Mouse (Mus musculus): ENCODE results near the gene Sec11a. TPM values are rescaled to one million over a fixed set of nuclear protein-coding genes. Genes with fewer than 3 reads are reported as not detected.

Gene Sec11a
- total RNA-seq, 2 experiments from 2014 or later, result 49.0 to 51.3 TPM

- DNase-seq (ENCODE audit: extremely low spot score in 1 of 2, low spot score in 2 of 2), result no peak
- no peak overlapping the region for H3K4me3 ChIP-seq
- H3K27ac ChIP-seq, result no peak overlapping the region
- intact Hi-C loops (cut with DNase I), result no loop called here
- TF ChIP-seq CTCF (IDR thresholded peaks at IDR 0.05), result no peak
Observed at GRCm38 (mm10) chr7:80893086-80893752, 54.4 kb downstream of the Sec11a start.

DNA sequence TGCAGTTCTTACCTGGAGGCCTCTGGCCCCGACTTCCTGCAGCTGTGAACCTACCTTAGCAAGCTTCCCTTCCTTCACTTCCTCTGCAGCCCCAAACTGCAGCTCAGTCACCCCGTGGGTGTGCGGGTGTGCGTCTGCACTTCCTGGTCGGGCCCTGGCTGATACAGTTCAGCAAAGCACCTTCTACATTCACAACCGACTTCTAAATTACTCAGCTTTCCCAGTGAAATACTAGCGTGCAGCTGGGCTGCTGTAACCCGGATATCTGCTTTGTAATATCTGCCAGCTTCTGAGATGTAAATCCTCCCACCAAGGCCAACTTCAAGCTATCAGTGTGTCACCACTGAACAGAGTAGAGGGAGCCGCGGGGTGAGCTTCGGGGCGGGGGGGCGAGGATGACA lies 57.7 kb downstream of the Sec11a start:
- peak overlapping the region; percentile 63; the same call in 1 of the 2 replicates for H3K27ac ChIP-seq
- no peak for DNase-seq (ENCODE audit: extremely low spot score in 1 of 2, low spot score in 2 of 2)
- intact Hi-C loops (cut with DNase I), result loop anchor here (5.0 to 10.0 kb wide), 3 partner anchors 57 to 455 kb away; partner anchors contain the start of genes Rps17 and Sec11a
- no peak for TF ChIP-seq CTCF (IDR thresholded peaks at IDR 0.05)
- no peak overlapping the region for H3K4me3 ChIP-seq

GRCm38 (mm10) chr7:80889021-80889511 lies 58.5 kb downstream of the Sec11a start:
- peak overlapping the region; percentile 63; the same call in 1 of the 2 replicates for H3K27ac ChIP-seq
- intact Hi-C loops (cut with DNase I), result loop anchor here (5.0 to 10.0 kb wide), 3 partner anchors 58 to 456 kb away; partner anchors contain the start of genes Rps17 and Sec11a

DNA sequence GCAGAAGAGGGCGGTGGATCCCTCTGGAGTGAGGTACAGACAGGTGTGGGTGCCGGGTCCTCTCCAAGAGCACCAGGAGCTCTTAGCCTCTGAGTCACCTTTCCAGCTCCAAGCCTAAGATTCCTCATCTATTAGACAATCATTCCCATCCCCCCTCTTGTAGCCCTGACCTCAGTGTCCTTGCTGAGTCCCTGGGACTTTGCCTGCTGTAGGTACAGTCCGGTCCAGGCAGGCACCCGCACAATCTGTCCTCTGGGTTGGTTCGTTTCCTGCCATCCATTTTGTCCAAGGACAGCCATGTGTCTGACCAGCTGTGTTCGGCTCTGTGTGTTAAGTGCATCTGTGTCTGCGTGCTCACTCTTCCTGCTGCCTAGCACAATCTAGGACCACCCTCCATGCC lies 59.0 kb downstream of the Sec11a start:
- intact Hi-C loops (cut with DNase I), result loop anchor here (5.0 to 10.0 kb wide), 3 partner anchors 59 to 456 kb away; partner anchors contain the start of genes Rps17 and Sec11a
- H3K4me3 ChIP-seq, result no peak overlapping the region
- peak overlapping the region; percentile 42; the same call in 1 of the 2 replicates for H3K27ac ChIP-seq
- no peak for DNase-seq (ENCODE audit: extremely low spot score in 1 of 2, low spot score in 2 of 2)
- no peak for TF ChIP-seq CTCF (IDR thresholded peaks at IDR 0.05)

More at GRCm38 (mm10) chr7:80889021-80889511, 58.5 kb downstream of the Sec11a start:
- H3K4me3 ChIP-seq, result no peak overlapping the region
- TF ChIP-seq CTCF (IDR thresholded peaks at IDR 0.05), result no peak
- peak in 1 of 2 experiments; percentile 40 for DNase-seq (ENCODE audit: extremely low spot score in 1 of 2, low spot score in 2 of 2)

DNA sequence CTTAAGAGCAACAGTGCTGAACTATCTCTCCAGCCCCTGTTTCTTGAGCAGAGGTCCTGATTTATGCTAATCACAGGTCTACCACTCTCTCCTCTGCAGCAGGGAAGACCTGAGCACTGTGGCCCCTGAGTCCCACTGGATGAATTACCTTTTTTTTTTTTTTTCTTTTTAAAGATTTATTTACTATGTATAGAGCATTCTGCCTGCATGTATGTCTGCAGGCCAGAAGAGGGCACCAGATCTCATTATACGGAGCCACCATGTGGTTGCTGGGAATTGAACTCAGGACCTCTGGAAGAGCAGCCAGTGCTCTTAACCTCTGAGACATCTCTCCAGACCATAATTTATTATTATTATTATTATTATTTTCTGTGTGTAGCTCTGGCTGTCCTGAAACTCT lies 61.9 kb downstream of the Sec11a start:
- H3K4me3 ChIP-seq, result no peak overlapping the region
- intact Hi-C loops (cut with DNase I), result loop anchor here (5.0 to 10.0 kb wide), 3 partner anchors 62 to 459 kb away; partner anchors contain the start of genes Rps17 and Sec11a
- H3K27ac ChIP-seq, result no peak overlapping the region
- no peak for DNase-seq (ENCODE audit: extremely low spot score in 1 of 2, low spot score in 2 of 2)
- TF ChIP-seq CTCF (IDR thresholded peaks at IDR 0.05), result peak; percentile 61

- Histone ChIP-seq H3K27ac (no peak overlapping the region), H3K4me3 (peak overlapping the region; percentile 24; the same call in 1 of the 2 replicates)
- peak; percentile 58 for TF ChIP-seq CTCF (IDR thresholded peaks at IDR 0.05)
- intact Hi-C loops (cut with DNase I), result loop anchor here (10.0 kb wide), 2 partner anchors 272 to 462 kb away; partner anchors contain the start of gene Rps17
- DNase-seq (ENCODE audit: extremely low spot score in 1 of 2, low spot score in 2 of 2), result peak; percentile 54 to 71
Observed at GRCm38 (mm10) chr7:80882830-80883505, 64.6 kb downstream of the Sec11a start.

DNA sequence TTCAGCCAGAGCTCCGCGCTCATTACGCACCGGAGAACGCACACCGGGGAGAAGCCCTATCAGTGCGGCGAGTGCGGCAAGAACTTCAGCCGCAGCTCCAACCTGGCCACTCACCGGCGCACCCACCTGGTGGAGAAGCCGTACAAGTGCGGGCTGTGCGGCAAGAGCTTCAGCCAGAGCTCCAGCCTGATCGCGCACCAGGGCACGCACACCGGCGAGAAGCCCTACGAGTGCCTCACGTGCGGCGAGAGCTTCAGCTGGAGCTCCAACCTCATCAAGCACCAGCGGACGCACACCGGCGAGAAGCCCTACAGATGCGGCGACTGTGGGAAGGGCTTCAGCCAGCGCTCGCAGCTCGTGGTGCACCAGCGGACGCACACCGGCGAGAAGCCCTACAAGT lies 71.9 kb downstream of the Sec11a start:
- intact Hi-C loops (cut with DNase I), result no loop called here
- no peak for TF ChIP-seq CTCF (IDR thresholded peaks at IDR 0.05)
- DNase-seq (ENCODE audit: extremely low spot score in 1 of 2, low spot score in 2 of 2), result no peak
- Histone ChIP-seq H3K4me3 (no peak overlapping the region), H3K27ac (no peak overlapping the region)

DNA sequence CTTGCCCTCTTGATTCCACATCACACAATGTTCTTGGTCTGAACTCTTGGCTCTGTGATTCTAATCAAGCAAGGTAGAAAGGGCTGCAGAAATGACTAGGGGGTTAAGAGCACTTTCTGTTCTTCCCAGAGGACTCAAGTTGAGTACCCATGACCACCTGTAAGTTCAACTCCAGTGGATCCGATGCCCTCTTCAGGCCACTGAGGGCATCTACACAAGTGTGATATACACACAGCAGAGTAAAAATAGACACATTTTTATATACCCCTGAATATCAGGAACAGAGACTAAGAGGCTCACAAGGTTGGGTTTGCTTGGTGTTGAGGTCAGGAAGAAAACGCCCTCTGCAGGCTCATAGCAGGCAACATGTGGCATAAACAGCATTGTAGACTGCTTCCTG lies 73.9 kb downstream of the Sec11a start:
- intact Hi-C loops (cut with DNase I), result no loop called here
- no peak overlapping the region for H3K27ac ChIP-seq
- DNase-seq (ENCODE audit: extremely low spot score in 1 of 2, low spot score in 2 of 2), result no peak
- H3K4me3 ChIP-seq, result no peak overlapping the region
- no peak; the same call in 1 of the 2 replicates for TF ChIP-seq CTCF (IDR thresholded peaks at IDR 0.05)

DNA sequence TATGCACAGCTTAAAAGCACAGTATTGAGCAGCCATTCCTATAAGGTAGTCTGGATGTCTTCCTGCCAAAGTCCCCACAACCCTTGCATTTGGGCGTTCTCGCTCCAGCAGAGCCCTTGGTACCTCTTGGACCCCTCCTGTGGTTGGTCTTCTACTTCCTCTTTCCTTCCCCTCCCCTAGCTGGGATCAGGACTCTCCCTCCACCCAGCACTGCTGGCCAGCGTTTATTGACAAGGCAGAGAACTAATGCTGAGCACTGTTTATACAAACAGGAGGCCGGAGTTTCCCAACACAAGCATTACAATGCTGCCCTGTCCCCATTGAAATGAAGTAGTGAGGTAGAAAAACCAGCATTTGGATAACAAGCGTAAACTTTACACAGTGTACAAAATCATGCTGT lies 74.5 kb downstream of the Sec11a start:
- intact Hi-C loops (cut with DNase I), result no loop called here
- Histone ChIP-seq H3K4me3 (no peak overlapping the region), H3K27ac (no peak overlapping the region)
- TF ChIP-seq CTCF (IDR thresholded peaks at IDR 0.05), result no peak
- DNase-seq (ENCODE audit: extremely low spot score in 1 of 2, low spot score in 2 of 2), result no peak

- TF ChIP-seq CTCF (IDR thresholded peaks at IDR 0.05), result no peak
- Histone ChIP-seq H3K4me3 (no peak overlapping the region), H3K27ac (no peak overlapping the region)
- intact Hi-C loops (cut with DNase I), result no loop called here
- no peak for DNase-seq (ENCODE audit: extremely low spot score in 1 of 2, low spot score in 2 of 2)
Observed at GRCm38 (mm10) chr7:80868686-80869085, 78.9 kb downstream of the Sec11a start.

DNA sequence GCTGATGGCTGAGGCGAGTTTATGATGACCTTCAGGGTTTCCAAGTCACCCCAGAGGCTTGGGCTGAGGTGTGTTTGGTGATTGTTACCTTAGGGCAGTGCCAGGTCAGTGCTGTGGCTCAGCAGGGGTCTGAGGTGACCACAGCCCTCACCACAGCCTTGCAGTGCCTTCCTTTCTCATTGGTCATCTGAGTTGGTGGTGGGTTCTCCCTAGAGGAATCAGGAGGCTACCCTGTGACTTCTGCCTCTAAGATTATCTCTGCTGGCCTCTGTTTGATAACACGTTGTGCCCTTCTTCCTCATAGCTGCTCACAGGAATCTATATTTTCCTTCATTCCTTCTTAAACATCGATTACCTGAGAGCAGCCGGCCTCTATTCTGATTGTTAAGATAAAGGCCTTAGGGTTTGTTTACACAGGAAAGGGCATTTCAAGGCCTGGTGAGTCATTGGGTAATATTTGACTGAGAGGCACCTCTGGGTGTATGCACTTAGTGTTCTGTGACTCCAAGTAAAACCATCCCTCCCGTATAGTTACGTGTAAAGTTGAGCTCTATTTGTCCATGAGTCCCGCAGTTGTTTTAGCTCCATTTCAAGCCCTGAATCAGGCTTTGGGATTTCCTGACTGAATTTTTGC lies 80.9 kb downstream of the Sec11a start:
- H3K27ac ChIP-seq, result no peak overlapping the region
- intact Hi-C loops (cut with DNase I), result no loop called here
- DNase-seq (ENCODE audit: extremely low spot score in 1 of 2, low spot score in 2 of 2), result no peak
- TF ChIP-seq CTCF (IDR thresholded peaks at IDR 0.05), result no peak
- H3K4me3 ChIP-seq, result no peak overlapping the region

All from left cerebral cortex, adult 2 months (tissue).